Mouse (Mus musculus): ENCODE measurements around the gene Gm44502. TPM values are rescaled to one million over a fixed set of nuclear protein-coding genes. Genes with fewer than 3 reads are reported as not detected.

Gm44502 gene
- total RNA-seq (2023): 0.72 TPM in 1 of 4 replicates, not detected in the others

DNA sequence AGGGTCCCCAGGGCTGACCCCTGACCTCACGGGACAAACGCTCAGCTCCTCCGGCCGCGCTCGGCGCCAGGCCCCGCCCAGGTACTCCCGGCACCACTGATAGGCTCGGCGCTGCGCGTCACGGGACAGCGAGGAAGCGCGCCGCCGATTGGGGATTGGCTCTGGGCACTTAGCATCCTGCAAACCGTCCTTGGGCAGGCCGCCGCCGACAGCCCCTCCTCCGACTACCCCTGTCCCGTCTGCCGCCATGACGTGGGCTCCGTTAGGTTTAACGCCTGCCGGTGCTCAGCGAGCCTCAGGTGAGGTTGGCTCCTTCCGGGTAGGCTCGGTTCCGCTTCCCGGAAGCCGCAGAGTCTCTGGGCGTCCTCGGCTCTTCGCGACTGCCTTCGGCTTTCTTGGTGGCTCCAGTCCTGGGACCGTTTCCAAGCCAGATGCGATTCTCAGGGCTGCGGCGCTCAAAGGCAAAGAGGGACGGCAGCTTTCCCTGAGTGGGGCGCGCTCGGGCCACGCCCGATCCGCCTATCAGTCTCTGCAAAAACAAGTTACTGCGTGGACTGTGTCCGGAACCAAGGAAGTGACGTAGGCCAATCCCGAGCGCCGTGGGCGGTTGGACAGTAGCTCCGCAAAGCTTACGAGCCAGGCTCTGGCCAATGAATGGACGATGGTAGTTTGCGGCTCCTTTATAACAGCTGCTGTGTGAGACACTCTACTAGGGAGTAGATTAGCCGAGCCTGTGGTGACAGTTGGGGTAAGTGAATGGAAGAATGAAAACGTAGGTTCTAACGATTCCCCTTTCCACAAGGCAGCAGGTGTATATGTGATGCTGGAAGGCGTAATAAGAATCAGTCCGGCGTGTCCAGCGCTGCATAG is at the start of gene Gm44502, which contains the start of the genes C730034F03Rik and Chkb:
Gene Gm44502 (minus strand): TSS at position 345 of the 870 bp plus-strand sequence.
Gene C730034F03Rik (plus strand): TSS at position 238 of the 870 bp plus-strand sequence.
Gene Chkb (minus strand): TSS at position 557 of the 870 bp plus-strand sequence.

DNA sequence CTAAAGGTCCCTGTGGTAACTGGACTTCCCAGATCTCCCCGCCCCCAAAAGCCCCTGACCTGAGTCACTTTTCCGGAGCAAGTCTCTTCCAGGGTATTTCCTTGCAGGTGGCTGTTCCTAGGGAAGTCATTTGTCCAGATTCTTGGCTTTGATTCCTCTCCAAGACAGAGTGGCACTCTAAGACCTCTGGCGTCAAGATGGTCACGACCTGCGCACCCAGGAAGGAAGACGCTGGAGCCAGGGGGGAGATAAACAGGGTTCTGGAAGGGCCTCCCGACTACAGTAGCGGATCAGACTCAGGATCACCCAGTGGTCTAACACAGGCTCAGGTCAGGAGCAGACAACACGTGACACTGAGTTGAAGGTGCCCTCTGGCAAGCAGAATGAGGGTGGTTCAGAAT is 47.6 kb upstream of the Gm44502 start, which contains the start of gene Arsa:
Gene Arsa (minus strand): TSS at position 335 of the 401 bp plus-strand sequence.

GRCm38 (mm10) chr15:89453865-89454478 is 24.5 kb upstream of the Gm44502 start, which contains the start of gene Mapk8ip2:
Gene Mapk8ip2, plus strand, starts transcription at chr15:89453913.

GRCm38 (mm10) chr15:89425711-89426121 is 3.8 kb downstream of the Gm44502 start, which contains the start of gene Cpt1b:
Gene Cpt1b, minus strand, starts transcription at chr15:89425863.

DNA sequence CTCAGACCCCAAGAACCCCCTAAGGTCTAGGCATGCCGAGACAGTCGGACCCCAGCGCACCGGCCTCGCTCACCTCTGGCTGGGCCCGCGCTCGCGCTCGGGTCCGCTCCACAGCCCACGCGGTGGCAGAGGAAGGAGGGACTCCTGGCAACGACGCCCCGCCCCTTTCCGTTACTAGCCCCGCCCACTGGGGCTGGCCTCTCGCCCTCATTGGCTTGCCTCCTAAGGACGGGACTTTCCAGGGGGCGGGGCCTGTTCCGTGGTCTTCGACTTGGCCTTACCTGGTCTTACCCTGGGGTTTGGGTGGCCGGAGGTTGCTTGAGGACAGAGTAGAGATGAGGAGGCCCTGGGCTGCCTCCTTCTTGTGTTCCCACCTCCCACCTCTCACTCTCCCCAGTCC is 19.4 kb downstream of the Gm44502 start, which contains the start of gene Syce3:
Gene Syce3 (minus strand): TSS at position 386 of the 400 bp plus-strand sequence.

DNA sequence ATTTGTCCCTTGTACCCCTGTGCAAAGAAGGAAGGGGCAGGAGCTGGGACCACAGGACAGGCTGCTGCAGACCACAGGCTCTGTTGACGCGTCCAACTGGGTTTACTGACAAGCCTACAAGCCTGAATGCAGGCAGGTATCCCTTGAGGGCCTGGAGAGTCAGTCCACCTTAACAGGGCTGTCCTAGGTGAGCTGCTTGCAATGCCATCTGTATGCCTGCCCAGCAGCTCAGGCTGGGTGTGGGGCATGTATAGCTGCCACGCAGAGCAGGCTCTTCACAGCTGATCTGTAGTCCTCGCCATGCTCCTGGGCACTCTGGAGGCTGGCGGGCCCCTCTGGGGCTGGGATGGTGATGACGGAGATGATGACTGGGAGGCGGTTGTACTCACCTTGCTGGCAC is 44.9 kb downstream of the Gm44502 start, which contains the start of gene Klhdc7b:
Gene Klhdc7b (plus strand): TSS at position 301 of the 400 bp plus-strand sequence.

GRCm38 (mm10) chr15:89378831-89379401 is 50.6 kb downstream of the Gm44502 start, which contains the start of gene Odf3b:
Gene Odf3b, minus strand, starts transcription at chr15:89379282.

DNA sequence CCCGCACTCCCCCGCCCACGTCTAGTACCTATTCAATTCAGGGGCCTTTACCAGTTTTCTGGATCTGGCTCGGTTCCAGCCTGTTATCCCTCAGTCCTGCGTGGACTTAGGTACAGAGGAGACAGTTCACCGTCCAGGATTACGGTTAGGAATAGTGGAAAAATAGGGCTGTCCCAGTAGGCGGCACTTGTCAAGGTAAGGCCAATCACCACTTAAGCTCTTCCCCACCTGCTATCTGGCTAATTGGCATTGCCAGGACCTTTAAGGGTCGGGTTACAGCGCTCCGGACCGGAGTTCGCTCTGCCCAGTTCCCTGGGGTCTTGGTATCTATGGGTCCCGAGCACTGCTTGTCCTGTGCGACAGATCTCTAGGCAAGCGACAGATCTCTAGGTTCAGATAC is 52.5 kb downstream of the Gm44502 start, which contains the start of gene Tymp:
Gene Tymp (minus strand): TSS at position 83 of the 400 bp plus-strand sequence.

DNA sequence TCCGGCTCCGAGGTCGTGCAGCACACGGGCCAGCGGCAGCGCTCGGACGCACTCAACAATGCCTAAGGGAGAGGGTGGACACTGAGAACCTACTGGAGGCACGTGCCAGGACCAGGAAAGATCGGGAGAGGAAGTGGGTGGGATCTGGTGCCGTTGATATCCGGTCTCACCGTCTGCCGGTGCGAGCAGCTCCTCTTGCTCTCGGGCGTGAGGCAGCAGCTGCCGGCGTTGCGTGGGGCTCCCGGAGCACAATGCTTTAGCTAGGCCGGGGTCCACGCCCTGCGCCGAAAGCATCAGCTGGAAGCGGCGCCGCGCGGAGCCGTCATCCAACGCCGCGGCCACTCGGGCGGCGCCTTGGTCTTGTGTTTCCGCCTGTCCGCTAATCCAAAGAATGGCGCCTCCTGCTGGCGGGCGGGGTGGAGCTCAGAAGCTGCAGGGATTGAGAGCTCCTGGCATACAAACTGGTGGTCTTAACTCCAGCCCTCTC is 55.7 kb downstream of the Gm44502 start, which contains the start of gene Sco2:
Gene Sco2 (minus strand): TSS at position 85 of the 487 bp plus-strand sequence.

Other genes with a start within 250 kb of the Gm44502 start
- gene Plxnb2, start 248.9 kb downstream of the Gm44502 start, total RNA-seq (2023): 9.1 to 12.3 TPM (median 11.3 TPM) in 4 replicates
- 29.9 to 37.7 TPM (median 32.6 TPM) in 4 replicates for gene Dennd6b, start 233.2 kb downstream of the Gm44502 start, total RNA-seq (2023)
- 53.3 to 62.4 TPM (median 58.4 TPM) in 4 replicates for gene Ppp6r2, start 218.1 kb downstream of the Gm44502 start, total RNA-seq (2023)
- 238 to 267 TPM (median 247 TPM) in 4 replicates for gene Sbf1, start 114.4 kb downstream of the Gm44502 start, total RNA-seq (2023)
- not detected in 4 replicates for gene Adm2, start 107.0 kb downstream of the Gm44502 start, total RNA-seq (2023)
- gene Miox, start 95.3 kb downstream of the Gm44502 start, total RNA-seq (2023): not detected in 4 replicates
- 38.4 to 46.3 TPM (median 41.9 TPM) in 4 replicates for gene Lmf2, start 74.0 kb downstream of the Gm44502 start, total RNA-seq (2023)
- 121 to 132 TPM (median 123 TPM) in 4 replicates for gene Ncaph2, start 74.0 kb downstream of the Gm44502 start, total RNA-seq (2023)
- 14.3 to 17.6 TPM (median 15.7 TPM) in 4 replicates for gene Sco2, start 55.9 kb downstream of the Gm44502 start, total RNA-seq (2023)
- 0.50 to 1.0 TPM (median 0.87 TPM) in 4 replicates for gene Tymp, start 52.7 kb downstream of the Gm44502 start, total RNA-seq (2023)
- not detected in 4 replicates for gene Odf3b, start 50.4 kb downstream of the Gm44502 start, total RNA-seq (2023)
- gene Klhdc7b, start 44.8 kb downstream of the Gm44502 start, total RNA-seq (2023): not detected in 4 replicates
- gene Syce3, start 19.2 kb downstream of the Gm44502 start, total RNA-seq (2023): not detected in 4 replicates
- gene Cpt1b, start 3.8 kb downstream of the Gm44502 start, total RNA-seq (2023): 7.6 to 14.5 TPM (median 12.0 TPM) in 4 replicates
- gene C730034F03Rik, start 107 bp downstream of the Gm44502 start, total RNA-seq (2023): 10.8 to 14.3 TPM (median 13.9 TPM) in 4 replicates
- gene Chkb, start 212 bp upstream of the Gm44502 start, total RNA-seq (2023): 289 to 340 TPM (median 320 TPM) in 4 replicates
- gene Mapk8ip2, start 24.2 kb upstream of the Gm44502 start, total RNA-seq (2023): 0.13 TPM in 1 of 4 replicates, not detected in the others
- gene Arsa, start 47.7 kb upstream of the Gm44502 start, total RNA-seq (2023): 15.0 to 18.5 TPM (median 17.2 TPM) in 4 replicates
- not detected in 4 replicates for gene Shank3, start 69.9 kb upstream of the Gm44502 start, total RNA-seq (2023)
- gene Acr, start 138.6 kb upstream of the Gm44502 start, total RNA-seq (2023): not detected in 4 replicates
- 3.4 to 4.7 TPM (median 4.1 TPM) in 4 replicates for gene Rabl2, start 162.2 kb upstream of the Gm44502 start, total RNA-seq (2023)

Data from B cell, adult 62 days (primary cell).